Mouse (Mus musculus) intestine, postnatal 0 days (tissue): ENCODE data around the gene Tm9sf3. TPM values are rescaled to one million over a fixed set of nuclear protein-coding genes. Genes with fewer than 3 reads are reported as not detected.

Source experiments
- ATAC-seq: fragments of 200-750 bp; cut with Nextera tagmentation; 2 replicates; pipeline ENCODE4 v1.8.0; 2017; ENCODE audit warnings: mild to moderate bottlenecking, moderate TSS enrichment, moderate library complexity
- H3K27ac ChIP-seq: fragments of 300-500 bp; sonication (generic); 2 replicates; pipeline ENCODE4 v1.5.1; 2014; ENCODE audit warnings: mild to moderate bottlenecking, low read depth, low read length, moderate library complexity
- H3K27me3 ChIP-seq: fragments of 300-500 bp; sonication (generic); replicated peaks from 2 replicates; pipeline ENCODE4 v1.6.1; 2014; ENCODE audit warnings: low read length, mixed read lengths; ENCODE audit not compliant: control insufficient read depth, insufficient read depth
- H3K36me3 ChIP-seq: fragments of 300-500 bp; sonication (generic); 2 replicates; pipeline ENCODE4 v1.6.1; 2014; ENCODE audit warnings: mild to moderate bottlenecking, moderate library complexity; ENCODE audit not compliant: control insufficient read depth, insufficient read depth
- H3K4me1 ChIP-seq: fragments of 300-500 bp; sonication (generic); replicated peaks from 2 replicates; pipeline ENCODE4 v1.6.1; 2014; ENCODE audit warnings: antibody characterized with exemption, low read length, mixed read lengths; ENCODE audit not compliant: control insufficient read depth, insufficient read depth
- H3K4me2 ChIP-seq: fragments of 300-500 bp; sonication (generic); replicated peaks from 2 replicates; pipeline ENCODE4 v1.6.1; 2014; ENCODE audit warnings: low read depth, mild to moderate bottlenecking, moderate library complexity
- H3K4me3 ChIP-seq: fragments of 300-500 bp; sonication (generic); 2 replicates; pipeline ENCODE4 v1.5.1; 2014; ENCODE audit warnings: low read depth, low read length
- H3K9ac ChIP-seq: fragments of 300-500 bp; sonication (generic); 2 replicates; pipeline ENCODE4 v1.6.1; 2014; ENCODE audit warnings: mild to moderate bottlenecking, low read depth, low read length
- H3K9me3 ChIP-seq: fragments of 300-500 bp; sonication (generic); 2 replicates; pipeline ENCODE4 v1.6.1; 2016; ENCODE audit warnings: mixed run types; ENCODE audit not compliant: control insufficient read depth
- CTCF ChIP-seq: sonication (generic); IDR thresholded peaks from 2 replicates; pipeline ENCODE4 v1.5.1; 2016; ENCODE audit warnings: low read depth, mild to moderate bottlenecking, control low read depth, antibody characterized with exemption, moderate library complexity
- WGBS: fragments of 180-500 bp; shearing (Covaris S2); extraction: QIAGEN DNeasy Blood & Tissue Kit; methylation state at CpG from one replicate; pipeline ENCODE4 v1.1.7; 2014; 5-methylcytosine and 5-hydroxymethylcytosine counted together
- polyA plus RNA-seq: library from polyadenylated mRNA; unstranded; fragments of >200 nt; fragmentation: Nextera tagmentation; extraction: Ambion mirVana; gene quantifications from 2 replicates; pipeline ENCODE4 v1.2.1, GENCODE M21; 2015

The Tm9sf3 gene
- polyA plus RNA-seq, 1 experiment from 2014 or later, result 105 TPM

DNA sequence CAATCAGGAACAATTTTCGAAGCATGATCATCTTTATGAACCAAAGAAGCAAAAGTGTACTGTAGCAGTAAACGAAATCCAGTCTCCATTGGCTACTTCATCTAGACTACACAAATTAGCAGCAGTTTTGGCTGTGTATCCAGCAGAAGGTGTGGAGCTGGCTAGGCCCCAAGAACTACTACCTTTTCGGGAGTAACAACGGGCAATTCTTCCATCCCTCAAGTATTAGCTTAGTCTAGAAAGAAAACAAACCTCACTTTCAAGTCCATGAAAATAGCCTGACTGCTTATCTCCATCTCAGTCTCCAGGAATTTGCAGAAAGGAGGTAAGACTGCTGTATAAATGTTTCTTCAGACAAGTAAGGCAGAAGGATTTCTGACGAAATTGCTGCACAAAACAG, 9.2 kb downstream of the Tm9sf3 start:
- no peaks in the 10 kb centered on the region for H3K27me3 ChIP-seq
- ATAC-seq, result no peak
- H3K36me3 ChIP-seq, result peaks cover 8% of the 10 kb centered on the region; the same call in 1 of the 2 replicates
- H3K4me1 ChIP-seq, result no peaks in the 10 kb centered on the region
- H3K27ac ChIP-seq, result no peak overlapping the region
- H3K9me3 ChIP-seq, result no peaks in the 10 kb centered on the region
- no peak overlapping the region for H3K4me3 ChIP-seq
- 72% methylated on average over 5 of the region's 5 CpGs for WGBS
- H3K4me2 ChIP-seq, result no peak overlapping the region
- H3K9ac ChIP-seq, result no peak overlapping the region
- TF ChIP-seq CTCF, result no peak

DNA sequence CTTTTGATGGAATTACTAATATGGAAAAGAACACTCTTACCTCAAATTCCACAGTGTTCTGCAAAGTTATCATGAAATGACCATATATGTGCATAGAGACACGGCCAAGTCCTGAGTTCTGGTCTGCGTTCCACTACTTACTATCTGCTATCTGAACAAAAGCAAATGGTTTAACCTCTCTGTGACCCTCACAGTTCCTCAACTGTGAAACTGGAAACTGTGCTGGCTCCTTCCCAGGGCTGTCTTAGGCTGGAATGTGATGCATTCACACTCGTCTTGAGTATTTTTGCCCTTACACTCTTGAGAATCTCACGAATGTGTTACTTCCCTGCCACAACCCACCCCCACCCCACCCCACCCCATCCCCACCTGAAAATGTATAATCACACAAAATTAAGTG, 14.8 kb downstream of the Tm9sf3 start:
- H3K36me3 ChIP-seq, result peaks cover 25% of the 10 kb centered on the region
- H3K9me3 ChIP-seq, result no peaks in the 10 kb centered on the region
- WGBS, result 63% methylated on average over 4 of the region's 4 CpGs
- H3K27me3 ChIP-seq, result no peaks in the 10 kb centered on the region
- no peak for ATAC-seq
- H3K27ac ChIP-seq, result no peak overlapping the region
- H3K4me3 ChIP-seq, result no peak overlapping the region
- no peaks in the 10 kb centered on the region for H3K4me1 ChIP-seq
- no peak overlapping the region for H3K4me2 ChIP-seq
- no peak overlapping the region for H3K9ac ChIP-seq
- no peak for TF ChIP-seq CTCF

DNA sequence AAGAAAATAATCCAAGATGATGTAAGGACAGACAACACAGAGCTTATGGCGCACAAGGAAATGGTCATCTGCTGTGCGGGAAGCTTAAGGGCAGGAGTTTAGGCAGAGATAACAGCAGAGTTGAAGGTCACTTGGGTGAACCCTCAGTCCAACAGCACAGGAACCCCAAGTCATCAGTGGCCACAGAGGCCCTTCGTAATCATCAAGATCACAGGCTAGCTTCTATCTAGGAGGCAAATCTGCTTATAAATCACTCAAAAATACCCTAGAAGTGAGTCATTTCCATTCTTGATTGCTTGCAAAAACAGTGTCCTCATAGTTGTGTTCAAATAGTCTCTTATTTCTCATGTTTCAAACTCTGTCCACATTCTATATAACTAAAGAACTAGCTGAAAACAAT, 15.5 kb downstream of the Tm9sf3 start:
- no peaks in the 10 kb centered on the region for H3K4me1 ChIP-seq
- H3K4me3 ChIP-seq, result no peak overlapping the region
- no peak overlapping the region for H3K27ac ChIP-seq
- H3K27me3 ChIP-seq, result no peaks in the 10 kb centered on the region
- H3K9ac ChIP-seq, result no peak overlapping the region
- H3K36me3 ChIP-seq, result peaks cover 29% of the 10 kb centered on the region
- WGBS, result 84% methylated on average over 3 of the region's 3 CpGs
- 0 out of 2 replicates have a peak, but pooled peaks have one; percentile 0 for TF ChIP-seq CTCF
- H3K9me3 ChIP-seq, result no peaks in the 10 kb centered on the region
- H3K4me2 ChIP-seq, result no peak overlapping the region
- no peak for ATAC-seq

DNA sequence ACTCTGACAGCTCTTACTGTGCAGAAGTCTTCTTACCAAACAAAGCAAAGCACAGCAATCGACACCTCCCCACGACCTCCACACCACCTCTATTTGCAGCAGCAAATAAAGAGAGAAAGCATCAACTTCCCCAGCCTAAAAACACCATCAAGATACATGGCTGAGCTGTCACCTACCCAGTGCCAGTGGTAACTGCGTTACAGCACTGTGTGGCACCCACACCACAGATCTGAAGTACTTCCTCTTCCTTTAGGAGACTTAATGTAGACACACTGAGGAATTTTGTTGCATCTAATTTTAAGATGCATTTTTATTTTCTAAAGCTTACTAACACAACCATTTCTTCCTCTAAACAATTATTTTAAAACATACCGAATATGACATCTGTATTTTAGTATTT, 17.5 kb downstream of the Tm9sf3 start:
- no peaks in the 10 kb centered on the region for H3K9me3 ChIP-seq
- TF ChIP-seq CTCF, result no peak
- no peak for ATAC-seq
- H3K27me3 ChIP-seq, result no peaks in the 10 kb centered on the region
- H3K4me3 ChIP-seq, result no peak overlapping the region
- no peak overlapping the region for H3K27ac ChIP-seq
- 74% methylated on average over 4 of the region's 4 CpGs for WGBS
- H3K4me2 ChIP-seq, result no peak overlapping the region
- H3K4me1 ChIP-seq, result no peaks in the 10 kb centered on the region
- H3K9ac ChIP-seq, result no peak overlapping the region
- peaks cover 43% of the 10 kb centered on the region for H3K36me3 ChIP-seq

DNA sequence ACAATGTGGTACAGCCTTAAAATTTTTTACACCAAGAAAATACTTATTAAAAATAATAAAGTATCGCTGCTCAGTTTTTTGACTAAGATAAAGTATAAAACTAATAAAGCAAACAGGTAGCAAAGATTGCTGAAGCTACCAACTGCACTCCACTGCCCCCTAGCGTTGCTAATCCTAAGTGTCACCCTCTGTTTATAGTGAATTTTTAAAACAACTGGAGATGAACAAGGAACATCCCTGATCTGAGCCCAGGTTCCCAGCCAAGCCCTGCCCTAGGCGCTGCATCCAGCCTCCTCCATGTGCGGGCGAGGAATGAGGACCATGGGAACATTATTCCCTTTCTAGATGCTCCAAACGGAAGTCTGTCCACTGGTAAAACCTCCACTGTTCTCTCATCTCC, 19.2 kb downstream of the Tm9sf3 start:
- H3K4me1 ChIP-seq, result no peaks in the 10 kb centered on the region
- no peak overlapping the region for H3K9ac ChIP-seq
- no peak overlapping the region for H3K4me3 ChIP-seq
- TF ChIP-seq CTCF, result peak; percentile 79
- no peaks in the 10 kb centered on the region for H3K9me3 ChIP-seq
- no peak overlapping the region for H3K4me2 ChIP-seq
- 68% methylated on average over 6 of the region's 6 CpGs for WGBS
- no peak for ATAC-seq
- peaks cover 51% of the 10 kb centered on the region for H3K36me3 ChIP-seq
- H3K27me3 ChIP-seq, result no peaks in the 10 kb centered on the region
- H3K27ac ChIP-seq, result no peak overlapping the region

DNA sequence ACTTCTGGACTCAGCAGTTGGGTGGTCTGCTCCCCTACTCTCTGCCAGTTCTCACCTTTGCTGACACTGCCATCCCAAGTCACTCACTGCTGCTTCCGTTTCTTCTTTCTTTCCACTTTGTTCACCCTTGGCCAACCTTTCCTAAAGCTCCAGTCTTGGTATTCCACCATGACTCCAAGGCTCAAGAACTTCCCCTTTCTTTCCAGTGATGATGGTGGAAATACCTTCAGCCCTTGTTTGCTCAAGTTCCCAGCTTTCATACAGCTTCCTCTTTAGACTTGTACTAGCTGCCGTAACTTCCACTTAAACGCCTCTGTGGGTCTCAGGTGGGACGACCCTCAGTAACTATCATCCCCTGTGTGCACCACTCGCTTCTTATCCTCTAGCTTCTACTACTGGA, 21.8 kb downstream of the Tm9sf3 start:
- no peak overlapping the region for H3K4me2 ChIP-seq
- H3K9me3 ChIP-seq, result no peaks in the 10 kb centered on the region
- ATAC-seq, result no peak
- no peak for TF ChIP-seq CTCF
- H3K36me3 ChIP-seq, result peaks cover 66% of the 10 kb centered on the region
- no peak overlapping the region for H3K27ac ChIP-seq
- H3K4me1 ChIP-seq, result no peaks in the 10 kb centered on the region
- no peaks in the 10 kb centered on the region for H3K27me3 ChIP-seq
- no peak overlapping the region for H3K4me3 ChIP-seq
- 94% methylated on average over 5 of the region's 5 CpGs for WGBS
- H3K9ac ChIP-seq, result no peak overlapping the region

DNA sequence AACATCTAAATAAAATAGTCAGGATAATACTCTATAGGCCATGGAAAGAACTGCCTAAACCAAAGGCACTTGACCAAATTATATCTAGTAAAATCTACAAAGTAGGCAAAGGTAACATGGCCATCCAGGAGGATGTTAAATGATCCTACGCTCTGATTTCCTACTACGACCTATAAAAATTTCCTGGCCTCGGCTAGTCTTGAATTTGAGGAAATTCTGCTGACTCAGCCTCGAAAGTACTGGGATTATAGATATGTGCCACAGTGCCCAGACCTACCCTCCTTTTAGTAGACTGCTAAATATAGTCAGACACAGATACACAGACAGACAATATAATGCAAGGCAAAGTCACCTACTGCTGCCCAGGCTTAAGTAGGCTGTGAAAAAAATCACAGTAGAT, 30.1 kb downstream of the Tm9sf3 start:
- H3K36me3 ChIP-seq, result peaks cover 71% of the 10 kb centered on the region
- ATAC-seq, result no peak

More for the DNA sequence above, 30.1 kb downstream of the Tm9sf3 start:
- no peak for TF ChIP-seq CTCF
- Histone ChIP-seq H3K4me1 (no peaks in the 10 kb centered on the region), H3K27me3 (no peaks in the 10 kb centered on the region), H3K4me3 (no peak overlapping the region), H3K9me3 (no peaks in the 10 kb centered on the region), H3K9ac (no peak overlapping the region), H3K4me2 (no peak overlapping the region), H3K27ac (no peak overlapping the region)
- WGBS, result 89% methylated on average over 4 of the region's 4 CpGs
